Mouse (Mus musculus): ENCODE data around the gene Izumo1.

Izumo1 gene

DNA sequence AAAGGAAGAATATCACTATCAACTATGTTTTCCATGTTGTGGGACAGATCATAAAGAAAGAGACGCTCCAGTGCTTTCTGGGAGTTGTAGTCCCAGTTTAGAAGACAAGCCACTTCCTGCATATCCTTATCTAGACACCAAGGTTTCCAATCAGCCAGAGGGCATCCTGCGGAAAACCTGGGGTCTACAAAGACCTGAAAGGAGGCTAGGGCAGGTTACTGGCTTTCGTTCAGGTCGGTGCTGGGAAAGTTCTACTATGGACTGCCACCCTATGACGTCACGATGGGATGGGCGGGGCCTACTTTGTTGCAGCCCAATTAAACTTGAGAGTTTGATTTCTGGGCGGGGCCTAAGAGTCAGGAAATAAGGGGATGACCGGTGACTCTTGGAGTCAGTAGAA lies at the start of gene Izumo1:
Gene Izumo1 (plus strand): TSS at position 369 of the 400 bp plus-strand sequence.
- no peak for DNase-seq (ENCODE audit: low read depth in 1 of 2, low spot score in 2 of 2)

DNA sequence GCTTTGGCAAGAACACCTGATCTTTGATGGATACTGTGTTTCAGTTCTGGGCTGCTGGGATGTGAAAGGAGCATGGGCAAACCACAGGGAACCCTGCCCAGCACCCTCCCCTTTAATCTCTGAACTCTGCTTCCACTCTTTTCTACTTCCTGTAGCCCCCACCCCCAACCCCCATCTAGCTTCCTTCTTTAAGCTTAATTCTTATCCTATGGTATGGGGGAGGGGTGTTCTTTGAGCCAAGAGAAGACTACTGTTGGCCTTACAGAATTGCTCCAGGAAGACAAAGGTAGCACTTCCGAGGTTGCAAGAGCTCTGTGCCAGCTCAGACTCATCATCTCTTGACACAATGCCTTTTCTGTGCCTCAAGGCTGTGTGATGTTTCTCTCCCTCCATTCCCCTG lies 49.6 kb upstream of the Izumo1 start:
- DNase-seq (ENCODE audit: low read depth in 1 of 2, low spot score in 2 of 2): no peak

DNA sequence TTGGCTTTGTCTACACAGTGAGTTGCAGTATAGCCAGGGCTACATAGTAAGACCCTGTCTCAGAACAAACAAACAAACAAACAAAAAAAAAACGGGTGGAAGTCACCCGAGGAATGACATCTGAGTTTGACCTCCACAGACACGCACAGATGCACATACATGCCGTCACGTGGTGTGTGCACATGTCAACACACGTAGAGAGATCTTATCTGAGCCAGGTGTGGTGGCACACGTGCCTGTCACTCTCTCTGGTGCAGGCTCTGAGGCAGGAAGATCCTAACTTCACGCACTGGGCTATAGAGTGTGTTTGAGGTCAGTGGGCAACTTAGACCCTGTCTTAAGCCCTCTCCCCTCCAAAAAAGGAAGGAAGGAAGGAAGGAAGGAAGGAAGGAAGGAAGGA lies 47.7 kb upstream of the Izumo1 start:
- DNase-seq (ENCODE audit: low read depth in 1 of 2, low spot score in 2 of 2): no peak

DNA sequence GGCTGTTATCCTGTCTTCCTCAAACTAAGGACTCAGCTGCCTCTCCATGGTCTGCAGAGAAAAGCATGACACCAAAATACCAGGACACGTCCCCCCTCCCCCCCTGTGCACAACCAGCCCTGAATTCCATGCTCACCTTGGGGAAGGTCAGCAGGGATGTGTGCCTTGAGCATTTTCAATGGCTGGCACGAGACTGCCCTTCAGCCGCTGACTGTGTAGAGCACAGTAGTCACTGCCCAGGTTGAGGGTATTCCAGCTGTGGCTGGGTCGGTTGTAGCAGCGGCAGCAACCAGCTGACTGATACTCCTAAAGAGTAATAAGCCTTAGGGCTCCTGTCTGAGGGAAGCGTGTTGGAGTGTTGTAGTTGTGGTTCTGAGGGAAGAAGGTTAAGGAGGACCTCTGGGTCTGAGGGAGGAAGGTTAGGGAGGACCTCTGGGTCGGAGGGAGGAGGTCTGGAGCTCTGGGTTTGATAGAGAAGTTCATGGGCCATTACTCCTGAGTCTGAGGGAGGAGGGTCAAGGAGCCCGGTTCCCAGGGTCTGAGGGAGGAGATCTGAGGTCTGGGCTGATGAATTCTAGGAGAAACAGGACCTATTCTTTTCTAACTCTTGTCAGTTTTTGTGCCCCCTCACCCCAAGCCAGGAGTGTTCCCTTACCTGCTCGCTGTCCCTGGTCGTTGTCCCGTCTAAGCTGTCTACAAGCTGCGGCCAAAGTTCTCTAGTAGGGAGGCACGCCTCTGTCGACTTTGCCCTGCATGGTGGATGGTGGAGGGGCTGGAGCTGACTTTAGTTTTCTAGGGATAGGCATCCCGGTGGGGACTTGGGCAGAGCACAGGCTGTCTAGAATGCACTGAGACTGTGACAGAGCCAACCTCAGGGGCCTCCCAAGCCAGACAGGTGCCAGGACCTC lies 46.9 kb upstream of the Izumo1 start:
- DNase-seq (ENCODE audit: low read depth in 1 of 2, low spot score in 2 of 2): no peak

DNA sequence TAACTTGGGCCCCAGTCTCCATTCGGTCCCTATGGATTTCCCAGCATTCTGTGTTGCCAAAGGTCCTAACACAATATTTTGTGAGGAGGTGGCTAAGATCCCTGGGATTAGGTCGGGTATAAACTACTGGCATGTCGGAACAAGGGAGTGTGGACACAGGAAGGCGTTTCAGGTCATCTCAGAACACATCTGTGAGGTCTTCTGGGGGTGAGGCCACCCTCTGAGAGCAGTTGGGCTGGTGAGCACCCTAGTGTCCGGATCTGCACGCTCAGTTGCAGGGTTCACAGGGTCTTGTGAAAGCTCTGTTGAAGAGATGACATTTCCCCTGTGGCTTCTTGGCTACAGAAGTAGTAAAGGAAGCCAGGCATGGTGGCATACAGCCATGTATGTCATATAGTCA lies 35.7 kb upstream of the Izumo1 start:
- DNase-seq (ENCODE audit: low read depth in 1 of 2, low spot score in 2 of 2): no peak

DNA sequence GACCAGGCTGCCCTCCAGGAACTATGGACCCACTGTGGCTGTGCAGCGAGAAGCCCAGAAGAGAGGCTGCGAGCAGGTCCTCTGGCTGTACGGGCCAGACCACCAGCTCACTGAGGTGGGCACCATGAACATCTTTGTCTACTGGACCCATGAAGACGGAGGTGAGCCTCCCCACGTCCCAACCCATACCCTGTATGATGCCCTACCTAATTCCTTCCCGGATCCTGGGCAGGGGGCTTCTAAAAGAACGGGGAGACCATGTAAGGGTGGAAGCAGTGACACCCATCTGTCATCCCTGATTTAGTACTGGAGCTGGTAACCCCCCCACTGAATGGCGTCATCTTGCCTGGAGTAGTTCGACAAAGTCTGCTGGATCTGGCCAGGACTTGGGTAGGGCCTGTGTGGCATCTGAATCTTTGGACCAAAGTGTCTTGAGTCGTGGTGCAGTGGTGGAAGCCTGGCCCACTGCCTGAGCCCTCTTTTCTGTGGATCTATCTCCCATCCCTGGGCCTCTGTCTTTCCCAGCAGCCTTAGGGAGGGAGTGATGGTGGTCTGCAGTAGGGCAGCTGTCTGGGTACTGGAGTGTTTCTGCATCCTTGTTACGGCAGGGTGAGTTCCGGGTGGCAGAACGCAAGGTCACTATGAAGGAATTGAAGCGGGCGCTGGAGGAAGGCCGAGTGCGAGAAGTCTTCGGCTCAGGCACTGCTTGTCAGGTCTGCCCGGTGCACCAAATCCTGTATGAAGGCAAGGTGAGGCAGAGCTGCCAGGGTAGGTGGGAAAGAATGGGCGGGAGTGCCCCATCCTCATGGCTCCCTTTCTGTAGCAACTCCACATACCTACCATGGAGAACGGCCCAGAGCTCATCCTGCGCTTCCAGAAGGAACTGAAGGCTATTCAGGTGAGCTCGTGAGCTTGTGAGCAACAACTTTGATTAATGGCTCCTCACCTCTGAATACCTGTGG lies 33.7 kb upstream of the Izumo1 start:
- DNase-seq (ENCODE audit: low read depth in 1 of 2, low spot score in 2 of 2): no peak

DNA sequence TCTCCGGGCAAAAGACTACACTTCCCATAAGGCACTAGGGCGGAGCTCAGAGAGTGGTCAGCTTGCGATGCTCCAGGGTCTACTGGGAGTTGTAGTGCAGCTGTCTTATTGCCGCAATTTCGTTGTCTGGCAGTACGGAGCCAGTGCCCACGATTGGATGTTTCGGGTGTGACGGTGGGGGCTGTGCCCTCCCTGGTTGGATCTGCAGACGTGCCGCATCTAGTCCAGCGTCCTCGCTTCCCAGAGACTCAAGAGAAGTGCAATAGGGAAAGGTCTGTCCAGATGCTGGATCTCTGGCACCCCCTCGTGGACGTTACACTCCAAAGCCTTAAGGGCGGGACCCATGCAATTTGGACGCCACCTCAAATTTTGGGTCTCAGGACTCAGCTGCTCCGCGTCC lies 32.4 kb upstream of the Izumo1 start:
- peak; percentile 70 to 82 for DNase-seq (ENCODE audit: low read depth in 1 of 2, low spot score in 2 of 2)

DNA sequence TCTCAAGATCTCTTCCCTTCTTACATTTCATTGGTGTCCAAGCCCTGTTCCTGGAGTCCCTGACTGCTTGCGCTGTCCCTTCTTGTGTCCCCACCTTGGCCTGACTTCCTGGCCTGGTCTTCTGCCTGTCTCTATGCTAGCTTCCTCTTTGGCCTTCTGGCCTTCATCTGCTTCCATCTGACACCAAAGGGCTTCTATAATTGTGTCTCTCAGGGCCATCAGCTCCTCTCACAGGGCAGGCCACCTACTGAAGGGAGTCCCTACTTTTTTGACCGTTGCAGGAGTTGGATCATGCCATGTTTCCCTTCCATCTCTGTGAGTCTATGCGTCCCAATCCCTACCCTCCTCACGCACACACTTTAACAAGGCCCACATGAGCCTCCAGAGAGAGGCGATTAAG lies 31.7 kb upstream of the Izumo1 start:
- no peak for DNase-seq (ENCODE audit: low read depth in 1 of 2, low spot score in 2 of 2)

DNA sequence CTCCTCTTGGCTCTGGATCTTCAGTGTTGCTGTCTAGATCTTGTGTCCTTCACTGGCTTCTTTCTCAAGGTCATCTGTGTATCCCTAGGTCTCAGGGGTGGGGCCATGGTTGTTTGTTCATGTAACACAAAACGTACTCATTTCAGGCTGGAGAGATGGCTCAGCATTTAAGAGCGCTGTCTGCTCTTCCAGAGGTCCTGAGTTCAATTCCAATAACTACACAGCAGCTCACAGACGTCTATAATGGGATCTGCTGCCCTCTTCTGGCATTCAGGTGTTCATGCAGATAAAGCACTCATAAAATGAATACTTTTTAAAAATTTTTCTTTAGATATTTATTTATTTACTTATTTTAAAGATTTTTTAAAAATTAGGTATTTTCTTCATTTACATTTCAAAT lies 30.7 kb upstream of the Izumo1 start:
- no peak for DNase-seq (ENCODE audit: low read depth in 1 of 2, low spot score in 2 of 2)

DNA sequence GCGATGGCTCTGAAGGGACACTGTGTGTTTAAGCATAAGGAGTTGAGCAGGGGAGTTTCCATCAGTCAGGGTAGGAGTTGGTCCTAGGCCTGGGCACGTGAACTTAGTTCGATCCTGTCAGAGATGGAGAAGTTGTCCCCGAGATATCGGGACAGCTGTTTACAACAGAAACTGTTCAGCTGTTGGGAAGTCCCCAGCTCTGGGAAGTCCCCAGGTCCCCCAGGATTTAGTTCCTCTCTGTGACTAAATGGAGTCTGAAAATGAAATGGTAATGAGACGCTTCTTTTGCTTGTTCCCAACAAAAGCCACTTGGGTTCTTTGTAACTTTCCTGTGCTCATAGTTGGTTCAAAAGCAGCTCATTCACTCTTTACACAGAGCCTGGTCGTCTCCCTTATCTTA lies 29.7 kb upstream of the Izumo1 start:
- DNase-seq (ENCODE audit: low read depth in 1 of 2, low spot score in 2 of 2): peak in 1 of 2 experiments; percentile 70

DNA sequence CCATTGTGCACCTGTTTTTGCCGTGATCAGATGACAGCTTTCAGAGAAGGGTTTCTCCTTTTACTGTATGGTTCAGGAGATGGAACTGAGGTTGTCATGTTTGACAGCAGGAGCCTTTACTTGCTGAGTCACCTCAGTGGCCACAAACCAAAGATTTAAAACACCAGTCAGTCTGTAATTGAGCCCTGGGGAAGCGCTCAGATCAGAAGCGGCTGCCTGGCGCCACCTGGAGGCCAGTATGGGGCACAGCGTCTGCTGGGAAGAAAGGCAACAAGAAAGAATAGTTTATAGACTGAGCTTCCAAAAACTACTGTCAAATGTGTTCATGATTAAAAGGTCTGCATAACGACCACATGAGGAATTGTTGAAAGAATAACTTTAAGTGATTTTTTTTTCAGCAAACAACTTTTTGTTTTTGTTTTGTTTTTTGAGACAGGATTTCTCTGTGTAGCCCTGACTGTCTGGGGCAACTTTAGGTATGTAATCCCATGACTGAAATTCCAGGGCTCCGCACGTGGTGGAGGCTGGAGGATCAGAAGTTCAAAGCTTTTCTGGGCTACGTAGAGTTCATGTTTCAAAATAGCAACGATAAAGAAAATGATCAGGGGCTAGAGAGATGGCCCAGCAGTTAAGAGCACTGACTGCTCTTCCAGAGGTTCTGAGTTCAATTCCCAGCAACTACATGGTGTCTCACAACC lies 28.3 kb upstream of the Izumo1 start:
- DNase-seq (ENCODE audit: low read depth in 1 of 2, low spot score in 2 of 2): peak; percentile 33 to 63

DNA sequence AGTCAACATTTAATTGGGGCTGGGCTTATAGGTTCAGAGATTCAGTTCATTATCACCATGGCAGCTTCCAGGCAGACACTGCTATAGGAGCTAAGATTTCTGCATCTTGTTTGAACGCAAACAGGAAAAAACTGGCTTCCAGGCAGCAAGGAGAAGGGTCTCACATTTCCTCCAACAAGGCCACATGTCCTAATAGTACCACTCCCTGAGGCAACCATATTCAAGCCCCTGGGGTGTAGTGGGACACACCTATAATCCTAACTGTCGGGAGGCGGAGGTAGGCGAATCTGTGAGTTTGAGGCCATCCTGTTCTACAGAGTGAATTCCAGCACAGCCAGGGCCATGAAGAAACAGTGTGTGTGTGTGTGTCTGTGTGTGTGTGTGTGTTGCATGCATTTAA lies 26.4 kb upstream of the Izumo1 start:
- DNase-seq (ENCODE audit: low read depth in 1 of 2, low spot score in 2 of 2): no peak

DNA sequence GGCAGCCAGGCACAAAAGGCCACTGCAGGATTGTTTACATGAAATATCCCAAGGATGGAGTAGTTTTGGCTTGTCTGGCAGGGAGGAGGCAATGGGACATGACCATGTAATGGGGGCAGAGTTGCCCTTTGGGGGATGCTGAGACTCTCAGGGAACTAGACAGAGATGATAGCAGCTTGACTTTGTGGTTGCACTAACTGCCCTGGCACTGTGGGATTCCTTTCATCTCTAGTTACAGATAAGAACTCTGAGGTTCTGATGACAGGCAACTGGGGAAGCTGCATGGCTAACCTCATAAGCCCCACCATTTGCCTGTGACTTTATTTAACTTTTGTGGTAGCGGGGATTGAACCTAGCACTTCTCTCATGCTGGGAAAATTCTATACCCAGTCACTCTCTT lies 25.5 kb upstream of the Izumo1 start:
- DNase-seq (ENCODE audit: low read depth in 1 of 2, low spot score in 2 of 2): no peak

DNA sequence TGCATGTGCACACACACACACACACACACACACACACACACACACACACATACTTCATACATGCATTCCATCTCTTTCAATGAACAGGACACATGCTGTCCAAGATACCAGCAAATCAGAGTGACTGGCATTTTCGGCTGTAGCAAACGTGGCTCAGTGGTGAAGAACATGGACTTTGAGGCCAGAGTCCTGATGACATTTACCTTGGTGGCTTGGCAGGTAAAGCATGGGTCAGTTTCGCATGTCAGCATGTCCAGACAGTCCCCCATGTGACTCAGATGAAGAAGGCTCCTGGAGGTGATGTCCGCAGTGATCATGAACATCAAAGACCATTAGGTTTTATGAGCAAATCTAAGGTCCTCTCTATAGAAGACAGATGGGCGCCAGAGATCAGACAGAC lies 24.6 kb upstream of the Izumo1 start:
- no peak for DNase-seq (ENCODE audit: low read depth in 1 of 2, low spot score in 2 of 2)

DNA sequence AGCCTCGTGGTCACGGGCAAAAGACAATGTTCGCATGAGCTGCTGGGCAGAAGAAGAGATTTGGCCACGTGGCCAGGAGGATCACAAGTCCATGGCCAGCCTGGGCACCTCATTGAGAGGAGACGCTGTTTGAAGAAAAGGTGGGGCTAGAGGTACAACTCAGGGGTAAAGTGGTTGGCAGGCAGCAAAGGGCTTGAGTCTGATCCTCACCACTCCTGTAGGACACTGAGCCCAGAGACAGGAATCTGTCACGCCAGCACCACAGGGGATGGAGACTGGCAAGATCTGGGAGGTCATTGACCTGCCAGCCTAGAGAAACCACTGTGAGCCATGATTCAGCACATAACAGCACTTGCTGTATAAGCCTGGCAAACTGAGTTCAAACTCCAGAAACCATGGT lies 24.1 kb upstream of the Izumo1 start:
- no peak for DNase-seq (ENCODE audit: low read depth in 1 of 2, low spot score in 2 of 2)

DNA sequence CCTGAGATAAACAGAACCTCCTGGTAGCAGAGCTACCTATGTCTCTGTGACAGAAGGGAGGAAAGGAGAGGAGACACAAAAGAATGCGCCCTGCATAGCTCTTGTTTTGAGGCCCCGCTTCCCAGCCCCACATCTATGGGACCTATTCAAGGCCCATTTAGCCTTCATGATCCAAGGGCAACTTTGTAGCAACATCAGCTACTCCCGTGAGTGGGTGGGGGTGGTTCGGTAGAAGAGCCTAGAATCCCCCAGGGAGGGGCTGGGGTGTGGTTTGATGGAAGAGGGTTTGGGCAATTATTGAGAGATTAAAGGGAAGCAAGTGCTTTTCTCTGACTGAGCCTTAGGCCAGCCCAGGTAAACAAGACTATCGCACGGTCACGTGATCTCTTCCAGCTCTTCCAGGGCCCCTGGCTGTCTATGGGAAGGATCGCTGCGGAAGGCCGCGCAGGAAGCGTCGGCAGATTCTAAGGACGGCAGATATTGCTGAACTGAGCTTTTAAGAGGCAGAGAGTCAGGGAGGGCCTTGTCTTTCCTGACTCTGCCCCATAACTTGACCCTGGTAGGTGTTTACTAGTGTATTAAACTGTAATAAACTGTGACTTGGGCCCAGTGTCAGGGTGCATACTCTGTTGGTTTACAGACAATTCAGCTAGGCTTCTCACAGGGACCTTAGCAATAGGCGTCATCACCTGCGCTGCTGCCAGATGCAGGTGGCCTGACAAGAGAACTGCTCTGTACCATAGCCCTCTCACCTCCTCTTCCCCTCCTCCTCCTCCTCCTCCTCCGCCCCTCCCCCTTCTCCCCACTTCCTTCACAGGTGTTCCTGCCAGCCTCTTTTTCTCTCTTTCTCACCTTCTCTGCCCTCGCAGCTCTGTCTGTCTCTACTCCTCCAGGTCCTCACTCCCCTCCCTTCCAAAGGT lies 22.4 kb upstream of the Izumo1 start:
- DNase-seq (ENCODE audit: low read depth in 1 of 2, low spot score in 2 of 2): no peak

DNA sequence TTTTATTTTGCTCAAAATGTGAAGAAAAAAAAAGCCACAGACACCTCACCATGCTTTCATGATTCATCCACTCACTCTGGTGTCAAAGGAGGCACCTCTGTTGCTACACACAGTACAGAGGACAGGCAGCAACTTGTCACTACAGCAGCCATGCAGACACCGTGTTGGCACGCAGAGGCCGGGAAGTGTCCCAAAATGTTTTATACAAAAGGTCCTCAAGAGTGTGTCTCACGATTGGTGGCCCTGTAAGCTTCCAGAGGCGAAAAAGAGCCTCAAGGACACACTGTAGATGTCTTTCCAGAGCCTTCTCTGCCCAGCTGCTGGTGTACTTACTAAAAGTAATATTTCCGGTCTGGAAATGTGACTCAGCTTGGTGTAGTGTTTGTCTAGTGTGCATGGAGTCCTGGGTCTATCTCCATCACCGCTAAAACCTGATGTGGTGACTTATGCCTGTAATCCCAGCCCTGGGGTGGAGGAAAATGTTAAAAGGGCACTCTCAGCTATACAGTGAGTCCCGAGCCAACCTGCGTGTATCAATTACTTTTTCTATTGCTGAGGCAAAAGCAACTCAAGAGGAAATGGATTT lies 15.8 kb upstream of the Izumo1 start:
- DNase-seq (ENCODE audit: low read depth in 1 of 2, low spot score in 2 of 2): no peak

DNA sequence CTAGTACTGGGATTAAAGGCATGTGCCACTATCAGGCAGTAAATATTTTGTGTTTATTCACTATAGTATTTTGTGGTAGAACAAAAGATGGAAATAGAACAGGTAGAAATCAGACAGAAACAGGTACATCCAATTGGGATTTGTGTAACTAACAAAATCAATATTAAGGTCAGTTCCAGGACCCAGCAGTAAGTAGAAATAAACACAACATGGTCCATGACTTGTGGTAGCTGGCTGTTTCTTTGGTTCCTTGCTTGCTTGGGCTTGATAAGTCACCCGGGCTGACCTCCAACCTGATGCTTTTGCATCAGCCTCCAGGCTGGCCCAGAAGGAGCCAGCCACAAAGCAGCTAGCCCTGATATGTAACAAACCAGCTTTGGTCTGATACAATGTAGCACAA lies 12.1 kb upstream of the Izumo1 start:
- DNase-seq (ENCODE audit: low read depth in 1 of 2, low spot score in 2 of 2): no peak

DNA sequence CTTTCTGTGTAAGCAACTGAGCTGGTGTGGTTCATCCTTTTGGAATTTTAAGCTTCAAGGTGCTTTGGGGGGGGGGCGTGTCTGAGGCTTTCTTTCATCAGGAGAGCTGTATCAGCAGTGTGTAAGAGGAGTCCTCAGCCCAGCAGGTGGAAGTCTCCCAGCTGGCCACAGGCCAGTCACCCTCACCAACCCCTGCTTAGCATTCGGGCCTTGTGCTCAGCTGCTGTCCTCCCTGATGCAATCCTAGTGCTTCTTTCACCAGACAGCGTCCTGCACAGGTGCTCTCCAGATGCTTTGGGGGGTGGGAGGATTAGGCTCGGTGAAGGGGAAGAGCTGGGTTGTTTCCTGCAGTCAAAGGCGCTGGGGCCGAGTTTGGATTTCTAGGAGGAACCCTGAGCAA lies 5.3 kb upstream of the Izumo1 start:
- no peak for DNase-seq (ENCODE audit: low read depth in 1 of 2, low spot score in 2 of 2)
